Mouse (Mus musculus) A20 (cell line): ENCODE results near the gene Dynll1.
"Not testable (repeated sequence)": the region's sequence is repeated elsewhere in the genome, so short reads cannot be mapped to it uniquely, and the experiment has no call there.

Experiments
- DNase-seq: peaks from one replicate; pipeline ENCODE4 v3.0.0-alpha.2; 2011; ENCODE audit warnings: low read depth, low spot score

Gene Dynll1

DNA sequence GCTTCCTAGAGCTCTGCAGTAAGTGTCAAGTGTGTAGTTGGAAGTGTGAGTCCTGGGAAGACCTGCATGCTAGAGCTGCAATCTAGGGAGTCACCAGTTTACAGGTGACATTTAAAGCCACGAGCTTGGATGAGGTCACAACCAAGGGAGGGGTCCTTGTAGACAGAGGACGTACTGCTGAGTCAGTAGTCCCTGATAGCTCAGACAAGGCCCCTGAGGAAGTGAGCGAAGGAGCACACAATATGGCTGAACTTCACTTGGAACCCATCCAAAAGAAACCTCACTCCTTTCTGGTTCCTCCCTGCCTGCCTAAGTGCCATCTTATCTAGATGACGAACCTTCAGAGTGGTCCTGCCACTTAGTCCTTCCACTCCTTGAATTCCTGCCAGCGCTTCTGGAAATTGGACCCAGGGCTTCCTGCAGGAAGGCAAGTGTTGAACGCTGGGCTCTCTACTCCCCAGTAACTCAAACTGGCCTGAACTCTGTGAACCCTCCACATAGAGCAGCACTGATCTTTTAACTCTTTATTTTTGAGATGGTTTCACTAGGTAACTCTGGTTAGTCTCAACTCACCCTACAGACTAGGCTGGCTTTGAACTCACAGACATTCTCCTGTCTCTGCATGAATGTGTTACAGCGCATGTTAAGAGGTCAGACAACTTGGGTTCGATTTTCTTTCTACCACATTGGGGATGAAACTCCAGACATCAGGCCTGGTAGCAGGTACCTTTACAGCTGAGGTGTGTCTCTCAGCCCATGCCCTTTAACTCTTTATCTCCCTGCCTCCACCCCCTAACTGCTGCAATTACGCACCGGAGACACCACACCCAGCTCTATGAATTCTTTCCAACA is 12.2 kb upstream of the Dynll1 start:
- DNase-seq: no peak

DNA sequence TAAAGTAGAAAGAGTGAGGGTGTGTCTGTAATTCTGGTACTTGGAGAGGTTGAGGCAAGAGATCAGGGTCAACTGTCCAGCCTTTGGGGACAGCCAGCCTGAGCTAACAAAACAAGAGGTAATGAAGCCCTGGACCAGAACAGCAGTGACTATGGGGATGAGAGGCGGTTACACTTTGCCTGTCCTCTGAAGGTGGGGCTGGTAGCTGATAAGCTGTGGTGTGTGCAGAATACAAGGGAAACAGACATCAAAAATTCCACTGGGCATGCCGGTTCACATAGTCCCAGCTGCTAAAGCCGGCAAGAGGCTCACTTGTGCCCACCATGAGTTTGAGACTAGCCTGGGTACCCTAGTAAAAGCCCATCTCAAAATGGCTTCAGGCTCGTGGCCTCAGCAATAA is 11.6 kb upstream of the Dynll1 start:
- no peak for DNase-seq

- not testable (repeated sequence) for DNase-seq
These were observed 1.4 kb upstream of the Dynll1 start for GRCm38 (mm10) chr5:115302190-115302589.

DNA sequence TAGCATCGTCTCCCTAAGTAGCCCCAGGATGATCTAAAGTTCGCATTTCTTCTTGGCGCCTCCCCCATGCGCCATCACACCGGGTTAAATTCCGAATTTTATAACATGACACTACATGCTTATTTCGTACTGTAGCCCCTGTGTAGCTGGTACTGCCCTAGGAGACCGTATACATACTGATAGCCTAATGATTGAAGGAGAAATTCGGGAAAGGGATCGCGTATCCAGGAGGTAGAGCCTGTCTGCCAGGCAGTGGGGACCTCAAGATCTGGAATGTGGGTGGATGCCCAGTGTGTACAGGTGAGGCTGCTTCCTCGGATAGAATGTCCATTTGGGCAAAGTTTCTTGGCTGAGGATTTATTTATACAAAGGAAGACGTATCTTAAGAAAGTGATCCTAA is 816 bp upstream of the Dynll1 start:
- DNase-seq: no peak

- peak; percentile 46 for DNase-seq
These were observed 609 bp downstream of the Dynll1 start for GRCm38 (mm10) chr5:115300035-115300744.

GRCm38 (mm10) chr5:115296347-115296746 is 4.5 kb downstream of the Dynll1 start:
- no peak for DNase-seq

GRCm38 (mm10) chr5:115294173-115294572 is 6.6 kb downstream of the Dynll1 start:
- peak; percentile 46 for DNase-seq

GRCm38 (mm10) chr5:115284735-115285134 is 16.1 kb downstream of the Dynll1 start:
- DNase-seq: peak; percentile 60

GRCm38 (mm10) chr5:115280050-115280687 is 20.6 kb downstream of the Dynll1 start:
- peak; percentile 76 for DNase-seq

DNA sequence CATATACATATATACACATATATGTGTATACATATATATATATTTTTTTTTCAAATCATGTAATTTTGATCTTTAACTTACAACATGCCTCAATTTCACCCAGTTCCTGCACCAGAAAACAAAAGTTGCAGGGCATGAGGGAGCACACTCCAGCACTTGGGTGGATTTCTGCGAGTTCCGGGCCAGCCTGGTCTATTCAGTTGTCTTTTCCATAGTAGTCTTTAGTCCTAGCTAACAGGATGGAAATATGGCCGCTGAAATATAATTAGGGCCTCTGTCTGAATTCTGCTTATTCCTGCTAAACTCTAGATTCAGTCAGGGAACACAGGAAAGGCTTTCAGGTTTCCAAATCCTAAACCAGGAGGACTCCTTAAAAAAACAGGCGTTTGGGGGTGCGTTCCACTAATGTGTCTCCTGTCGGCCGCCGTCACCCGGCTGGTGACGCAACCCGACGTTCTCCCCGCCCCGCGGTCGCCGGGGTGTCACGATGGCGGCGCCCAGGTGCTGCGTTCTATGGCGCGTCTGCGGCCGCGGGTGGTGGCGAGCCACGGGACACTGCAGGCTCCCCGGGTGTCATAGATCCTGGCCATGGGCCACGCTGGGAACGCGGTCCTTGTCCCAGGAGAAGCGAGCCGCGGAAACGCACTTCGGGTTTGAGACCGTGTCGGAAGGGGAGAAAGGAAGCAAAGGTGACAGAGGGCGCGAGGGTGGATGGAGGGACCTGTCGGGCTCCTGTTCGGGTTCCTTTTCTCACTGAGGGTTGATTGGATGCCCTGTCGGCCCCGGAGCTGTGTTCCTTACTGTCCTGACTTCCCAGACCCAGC is 21.4 kb downstream of the Dynll1 start, which contains the start of gene Coq5:
Coq5 (plus strand) TSS at position 441 of the 824 bp plus-strand sequence.
- peak; percentile 89 for DNase-seq

DNA sequence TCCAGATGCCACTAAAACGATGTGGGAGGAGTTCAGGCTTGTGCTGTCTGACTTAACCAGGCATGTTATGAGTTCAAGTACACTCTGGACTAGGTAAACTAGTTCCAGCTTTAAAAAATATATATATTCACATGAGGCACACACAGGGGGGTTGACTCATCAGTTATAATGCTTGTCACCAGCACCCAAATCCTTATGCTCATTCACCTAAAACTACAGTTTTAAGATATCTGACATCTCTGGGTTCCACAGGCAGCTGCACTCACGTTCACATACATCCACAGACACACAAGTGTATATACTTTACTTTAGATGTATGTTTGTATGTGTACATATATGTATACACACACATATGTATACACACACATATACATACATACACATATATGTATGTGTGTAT is 22.0 kb downstream of the Dynll1 start:
- DNase-seq: no peak

DNA sequence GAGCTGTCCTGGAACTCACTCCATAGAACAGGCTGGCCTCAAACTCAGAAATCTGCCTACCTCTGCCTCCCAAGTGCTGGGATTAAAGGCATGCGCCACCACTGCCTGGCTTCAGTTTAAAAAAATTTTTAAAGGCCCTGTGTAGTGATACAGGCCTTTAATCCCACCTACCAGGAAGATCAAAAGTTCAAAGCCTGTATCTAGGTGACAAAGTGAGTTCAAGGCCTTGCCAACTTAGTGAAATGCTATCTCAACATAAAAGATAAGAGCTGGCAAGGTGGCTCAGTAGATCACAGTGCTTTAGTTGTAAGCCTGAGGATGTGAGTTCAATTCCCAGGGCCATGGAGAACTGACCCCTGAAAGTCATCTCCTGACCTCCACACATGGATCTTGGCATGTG is 22.7 kb downstream of the Dynll1 start:
- no peak for DNase-seq

DNA sequence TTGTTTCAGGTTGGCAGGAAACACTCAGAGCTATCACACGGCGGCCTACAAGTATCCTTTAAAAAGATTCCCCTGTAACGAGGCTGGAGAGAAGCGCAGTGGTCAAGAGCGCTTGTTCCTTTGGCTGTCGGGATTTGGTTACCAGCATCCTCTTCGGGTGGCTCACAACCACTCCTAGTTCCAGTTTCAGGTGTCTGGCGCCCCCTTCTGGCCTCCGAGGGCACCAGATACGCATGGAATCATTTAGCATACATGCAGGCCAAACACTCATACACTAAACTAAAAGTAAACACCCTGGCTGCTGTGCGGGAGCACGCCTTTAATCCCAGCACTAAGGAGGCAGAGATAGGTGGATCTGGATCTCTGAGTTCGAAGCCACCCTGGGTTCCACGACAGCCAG is 24.8 kb downstream of the Dynll1 start:
- peak; percentile 78 for DNase-seq

DNA sequence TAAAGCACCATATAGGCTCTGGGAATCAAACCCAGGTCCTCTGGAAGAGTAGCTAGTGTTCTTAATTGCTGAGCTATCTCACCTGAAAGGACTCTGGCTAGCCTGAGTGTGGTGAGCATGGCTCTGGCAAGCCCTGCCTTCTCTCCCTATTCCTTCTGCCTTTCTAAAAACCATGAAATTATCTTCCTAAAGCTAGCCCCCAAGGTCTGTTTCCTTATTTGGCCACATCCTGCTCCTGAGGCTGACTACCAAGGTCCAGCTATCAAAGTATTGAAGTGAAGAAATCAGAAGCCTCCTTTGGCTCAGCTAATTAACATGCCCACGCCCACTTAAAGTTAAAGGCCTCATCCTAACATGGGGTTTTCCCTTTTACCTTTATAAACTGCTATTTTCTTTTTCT is 26.0 kb downstream of the Dynll1 start:
- peak; percentile 65 for DNase-seq

- DNase-seq: peak; percentile 45
These were observed 26.4 kb downstream of the Dynll1 start for GRCm38 (mm10) chr5:115274353-115274752.

DNA sequence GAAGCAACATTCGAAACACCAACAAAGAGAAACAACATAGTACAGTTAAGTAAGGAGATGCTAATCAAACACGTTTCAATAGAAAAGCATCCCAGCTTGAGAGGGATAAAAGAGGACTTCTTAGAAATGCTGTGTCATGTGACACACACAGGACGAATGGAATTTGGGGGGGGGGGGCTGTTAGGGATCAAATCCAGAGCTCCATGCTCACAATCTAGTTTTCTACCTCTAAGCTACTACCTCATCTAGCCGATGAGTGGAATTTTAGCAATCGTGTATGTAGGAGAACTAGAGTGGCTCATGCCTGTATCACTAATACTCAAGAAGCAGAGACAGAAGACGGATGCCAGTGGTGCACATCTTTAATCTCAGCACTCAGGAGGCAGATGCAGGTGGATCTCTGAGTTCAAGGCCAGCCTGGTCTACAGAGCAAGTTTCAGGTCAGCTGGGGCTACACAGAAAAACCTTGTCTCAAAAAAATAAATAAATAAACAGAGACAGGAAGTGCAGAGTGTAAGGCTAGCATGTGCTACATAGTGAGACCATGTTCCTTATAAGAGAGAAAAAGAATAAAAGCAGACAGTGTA is 27.2 kb downstream of the Dynll1 start:
- peak; percentile 63 for DNase-seq

GRCm38 (mm10) chr5:115272812-115273548 is 27.8 kb downstream of the Dynll1 start, which contains the start of gene Rnf10:
TSS of gene Rnf10 (minus strand) at chr5:115272898.
- peak; percentile 97 for DNase-seq

GRCm38 (mm10) chr5:115271931-115272811 is 28.6 kb downstream of the Dynll1 start:
- DNase-seq: peak; percentile 70

- no peak for DNase-seq
These were observed 30.8 kb downstream of the Dynll1 start for GRCm38 (mm10) chr5:115269969-115270368.
